Mouse (Mus musculus) heart, postnatal 0 days (tissue): ENCODE measurements around the gene Sh2d4b.

Source experiments
- CTCF ChIP-seq: IDR thresholded peaks from 2 replicates; pipeline ENCODE4 v1.5.1; 2016; ENCODE audit warnings: antibody characterized with exemption, control low read depth, low read depth
- EP300 ChIP-seq: IDR thresholded peaks from 2 replicates; pipeline ENCODE4 v1.6.1; 2016; ENCODE audit warnings: antibody characterized with exemption, low read depth

DNA sequence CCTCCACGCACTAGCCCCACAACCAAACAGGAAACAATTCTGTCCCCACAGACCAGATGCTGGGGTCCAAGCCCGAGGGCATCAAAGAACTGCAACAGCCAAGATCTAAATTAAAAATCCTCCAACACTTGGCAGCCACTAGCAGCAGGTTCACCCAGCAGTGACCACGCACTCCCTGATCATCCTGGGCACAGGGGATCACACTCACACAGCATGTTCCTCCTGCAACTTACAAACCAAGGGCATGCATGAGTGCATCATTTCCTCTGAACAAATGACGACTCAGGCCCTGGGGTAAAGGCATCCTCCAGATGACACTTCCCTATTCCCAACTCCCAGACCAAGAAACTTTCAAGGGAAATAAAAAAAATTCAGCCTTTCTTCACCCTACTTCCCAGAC is 44.0 kb upstream of the Sh2d4b start:
- TF ChIP-seq CTCF (no peak), EP300 (no peak)
